Mouse (Mus musculus): ENCODE results near the gene Olfr893. TPM values are rescaled to one million over a fixed set of nuclear protein-coding genes. Genes with fewer than 3 reads are reported as not detected.
"Not testable (repeated sequence)": the region's sequence is repeated elsewhere in the genome, so short reads cannot be mapped to it uniquely, and the experiment has no call there.

Gene Olfr893
- not detected in 2 replicates for polyA plus RNA-seq (2012; rRNA removed)

GRCm38 (mm10) chr9:38208065-38208464 lies at the start of gene Olfr893:
Olfr893 (plus strand) TSS chr9:38208365.
- no peak within 1 kb of the TSS for H3K4me3 ChIP-seq (ENCODE audit: insufficient read depth, low read depth, low read length)
- H3K27me3 ChIP-seq (replicated peaks; ENCODE audit: control insufficient read depth, insufficient read depth, low read length) = no peaks in the 10 kb centered on the region
- H3K27ac ChIP-seq (ENCODE audit: insufficient read depth, low read depth, low read length) = no peak within 1 kb of the TSS
- no peaks in the 10 kb centered on the region for H3K36me3 ChIP-seq (ENCODE audit: control insufficient read depth, insufficient read depth, low read length)
- no peaks in the 10 kb centered on the region for H3K4me1 ChIP-seq (ENCODE audit: control insufficient read depth, insufficient read depth, low read length)
- no peak for DNase-seq
- TF ChIP-seq POLR2A (IDR thresholded peaks at IDR 0.05; ENCODE audit: low read depth, low read length) = no peak
- no peak for TF ChIP-seq CTCF (conservative IDR thresholded peaks at IDR 0.05; ENCODE audit: insufficient read depth, insufficient read length, low read depth, low read length)
- 78% methylated on average over 3 of the region's 3 CpGs for WGBS

DNA sequence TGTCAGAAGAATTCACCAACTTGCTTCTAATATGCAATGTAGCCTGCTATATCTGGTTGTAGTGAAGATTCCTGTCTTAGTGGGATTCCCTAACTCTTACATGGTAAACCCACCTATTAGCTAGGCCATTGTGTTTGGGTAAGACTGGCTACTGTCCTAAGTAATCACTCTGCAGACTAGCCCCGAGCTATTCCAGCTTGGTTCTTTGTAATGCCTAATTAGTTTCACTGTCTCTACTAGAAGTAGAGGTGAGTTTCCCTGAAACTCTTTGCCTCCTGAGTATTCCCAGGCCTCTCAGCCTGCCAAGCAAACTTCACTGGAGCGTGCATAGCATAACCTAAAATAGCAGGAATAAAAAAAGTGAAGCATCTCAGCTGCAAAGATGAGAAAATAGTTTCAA lies 39.8 kb upstream of the Olfr893 start:
- not testable (repeated sequence) for H3K4me3 ChIP-seq (ENCODE audit: insufficient read depth, low read depth, low read length); H3K36me3 ChIP-seq (ENCODE audit: control insufficient read depth, insufficient read depth, low read length); DNase-seq; H3K27ac ChIP-seq (ENCODE audit: insufficient read depth, low read depth, low read length); H3K4me1 ChIP-seq (ENCODE audit: control insufficient read depth, insufficient read depth, low read length); H3K27me3 ChIP-seq (replicated peaks; ENCODE audit: control insufficient read depth, insufficient read depth, low read length)
- WGBS = 46% methylated on average over 2 of the region's 2 CpGs

DNA sequence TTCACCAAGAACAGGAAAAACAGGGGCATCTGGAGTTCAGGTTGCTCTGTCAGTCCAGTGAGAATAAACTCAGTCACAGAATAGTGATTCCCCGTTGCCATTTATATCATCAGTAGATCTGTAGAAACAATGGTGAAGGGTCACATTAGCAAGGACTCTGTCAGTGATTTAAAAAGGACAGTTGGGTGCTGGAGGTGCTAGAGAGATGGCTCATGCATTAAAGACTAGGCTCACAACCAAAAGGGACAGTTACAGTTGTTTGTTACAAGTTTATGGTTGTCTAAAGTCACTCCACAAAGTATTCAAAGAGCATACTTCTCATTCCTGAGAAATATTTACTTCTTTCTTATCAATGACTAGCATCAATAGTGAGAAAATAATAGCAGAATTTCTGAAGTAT lies 27.4 kb upstream of the Olfr893 start, which contains the start of gene Olfr891:
TSS of gene Olfr891 (minus strand) at position 101 of the 400 bp plus-strand sequence.
- TF ChIP-seq POLR2A (IDR thresholded peaks at IDR 0.05; ENCODE audit: low read depth, low read length) = no peak
- no peak for TF ChIP-seq CTCF (conservative IDR thresholded peaks at IDR 0.05; ENCODE audit: insufficient read depth, insufficient read length, low read depth, low read length)
- no peak for DNase-seq
- Histone ChIP-seq H3K27me3 (replicated peaks; ENCODE audit: control insufficient read depth, insufficient read depth, low read length) (no peaks in the 10 kb centered on the region), H3K4me1 (ENCODE audit: control insufficient read depth, insufficient read depth, low read length) (no peaks in the 10 kb centered on the region), H3K4me3 (ENCODE audit: insufficient read depth, low read depth, low read length) (no peak within 1 kb of the TSS), H3K36me3 (ENCODE audit: control insufficient read depth, insufficient read depth, low read length) (no peaks in the 10 kb centered on the region), H3K27ac (ENCODE audit: insufficient read depth, low read depth, low read length) (no peak within 1 kb of the TSS)
- 70% methylated on average over 1 of the region's 1 CpGs for WGBS

GRCm38 (mm10) chr9:38217755-38218154 lies 9.6 kb downstream of the Olfr893 start, which contains the start of gene Olfr894:
Olfr894 (plus strand) TSS chr9:38218055.
- no peak for TF ChIP-seq CTCF (conservative IDR thresholded peaks at IDR 0.05; ENCODE audit: insufficient read depth, insufficient read length, low read depth, low read length)
- no peak for TF ChIP-seq POLR2A (IDR thresholded peaks at IDR 0.05; ENCODE audit: low read depth, low read length)
- Histone ChIP-seq H3K36me3 (ENCODE audit: control insufficient read depth, insufficient read depth, low read length) (no peaks in the 10 kb centered on the region), H3K27ac (ENCODE audit: insufficient read depth, low read depth, low read length) (no peak within 1 kb of the TSS), H3K4me1 (ENCODE audit: control insufficient read depth, insufficient read depth, low read length) (no peaks in the 10 kb centered on the region), H3K27me3 (replicated peaks; ENCODE audit: control insufficient read depth, insufficient read depth, low read length) (no peaks in the 10 kb centered on the region), H3K4me3 (ENCODE audit: insufficient read depth, low read depth, low read length) (no peak within 1 kb of the TSS)
- no peak for DNase-seq

DNA sequence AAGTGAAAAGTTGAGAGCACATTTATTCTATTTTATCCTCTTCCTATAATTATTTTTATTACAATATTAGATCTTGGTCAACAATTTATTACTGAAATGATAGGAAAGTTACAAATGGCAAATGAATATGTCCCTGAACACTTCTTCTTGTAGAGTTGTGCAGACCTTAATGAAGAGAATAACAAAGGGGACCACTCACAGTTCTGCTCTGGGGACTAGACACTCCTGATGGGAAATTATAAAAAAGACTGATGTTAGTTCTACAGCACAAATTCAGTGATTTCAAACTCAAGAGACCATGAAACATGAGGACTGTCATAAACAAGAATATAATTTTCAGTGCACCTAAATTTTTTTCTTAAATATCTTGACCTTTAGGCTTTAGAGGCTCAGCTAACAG lies 44.3 kb downstream of the Olfr893 start, which contains the start of gene Olfr143:
TSS of gene Olfr143 (plus strand) at position 301 of the 400 bp plus-strand sequence.
- Histone ChIP-seq H3K27ac (ENCODE audit: insufficient read depth, low read depth, low read length) (no peak within 1 kb of the TSS), H3K36me3 (ENCODE audit: control insufficient read depth, insufficient read depth, low read length) (no peaks in the 10 kb centered on the region), H3K4me3 (ENCODE audit: insufficient read depth, low read depth, low read length) (no peak within 1 kb of the TSS), H3K4me1 (ENCODE audit: control insufficient read depth, insufficient read depth, low read length) (no peaks in the 10 kb centered on the region), H3K27me3 (replicated peaks; ENCODE audit: control insufficient read depth, insufficient read depth, low read length) (no peaks in the 10 kb centered on the region)
- DNase-seq = no peak
- TF ChIP-seq CTCF (conservative IDR thresholded peaks at IDR 0.05; ENCODE audit: insufficient read depth, insufficient read length, low read depth, low read length) = no peak
- TF ChIP-seq POLR2A (IDR thresholded peaks at IDR 0.05; ENCODE audit: low read depth, low read length) = no peak

Other genes starting within 250 kb of the Olfr893 start
- gene Olfr881, start 216.5 kb upstream of the Olfr893 start, polyA plus RNA-seq (2012; rRNA removed) = not detected in 2 replicates
- not detected in 2 replicates for gene Olfr883, start 182.6 kb upstream of the Olfr893 start, polyA plus RNA-seq (2012; rRNA removed)
- gene Olfr884, start 161.8 kb upstream of the Olfr893 start, polyA plus RNA-seq (2012; rRNA removed) = not detected in 2 replicates
- not detected in 2 replicates for gene Olfr885, start 147.0 kb upstream of the Olfr893 start, polyA plus RNA-seq (2012; rRNA removed)
- gene Olfr887, start 124.3 kb upstream of the Olfr893 start, polyA plus RNA-seq (2012; rRNA removed) = not detected in 2 replicates
- not detected in 2 replicates for gene Olfr888, start 100.2 kb upstream of the Olfr893 start, polyA plus RNA-seq (2012; rRNA removed)
- not detected in 2 replicates for gene Olfr889, start 93.2 kb upstream of the Olfr893 start, polyA plus RNA-seq (2012; rRNA removed)
- not detected in 2 replicates for gene Olfr890, start 65.8 kb upstream of the Olfr893 start, polyA plus RNA-seq (2012; rRNA removed)
- gene Olfr891, start 27.5 kb upstream of the Olfr893 start, polyA plus RNA-seq (2012; rRNA removed) = not detected in 2 replicates
- gene Olfr894, start 9.7 kb downstream of the Olfr893 start, polyA plus RNA-seq (2012; rRNA removed) = not detected in 2 replicates
- gene Olfr143, start 44.4 kb downstream of the Olfr893 start, polyA plus RNA-seq (2012; rRNA removed) = not detected in 2 replicates
- gene Olfr895, start 59.5 kb downstream of the Olfr893 start, polyA plus RNA-seq (2012; rRNA removed) = not detected in 2 replicates
- not detected in 2 replicates for gene Olfr896-ps1, start 82.7 kb downstream of the Olfr893 start, polyA plus RNA-seq (2012; rRNA removed)
- gene Olfr25, start 120.7 kb downstream of the Olfr893 start, polyA plus RNA-seq (2012; rRNA removed) = not detected in 2 replicates
- gene Olfr898, start 140.0 kb downstream of the Olfr893 start, polyA plus RNA-seq (2012; rRNA removed) = not detected in 2 replicates
- gene Olfr250, start 158.5 kb downstream of the Olfr893 start, polyA plus RNA-seq (2012; rRNA removed) = not detected in 2 replicates
- gene Olfr251, start 168.7 kb downstream of the Olfr893 start, polyA plus RNA-seq (2012; rRNA removed) = not detected in 2 replicates
- gene Olfr147, start 193.3 kb downstream of the Olfr893 start, polyA plus RNA-seq (2012; rRNA removed) = not detected in 2 replicates
- not detected in 2 replicates for gene Olfr901, start 221.1 kb downstream of the Olfr893 start, polyA plus RNA-seq (2012; rRNA removed)
- gene Olfr902, start 239.3 kb downstream of the Olfr893 start, polyA plus RNA-seq (2012; rRNA removed) = not detected in 2 replicates

Measured in kidney, adult 2 months (tissue).